Mouse (Mus musculus) neural tube, embryonic 13.5 days (tissue): ENCODE data around the gene Ccpg1os. TPM values are rescaled to one million over a fixed set of nuclear protein-coding genes. Genes with fewer than 3 reads are reported as not detected.

Experiments used
- ATAC-seq: fragments of 200-750 bp; cut with Nextera tagmentation; 2 replicates; pipeline ENCODE4 v1.8.0; 2017; ENCODE audit warnings: low read depth, mild to moderate bottlenecking, moderate TSS enrichment, moderate library complexity
- H3K27ac ChIP-seq: fragments of 300-500 bp; sonication (generic); replicated peaks from 2 replicates; pipeline ENCODE4 v1.5.1; 2015; ENCODE audit warnings: moderate library complexity, mild to moderate bottlenecking, inconsistent platforms
- H3K27me3 ChIP-seq: fragments of 300-500 bp; sonication (generic); 2 replicates; pipeline ENCODE4 v1.6.1; 2015; ENCODE audit warnings: mild to moderate bottlenecking, inconsistent platforms
- H3K36me3 ChIP-seq: fragments of 300-500 bp; sonication (generic); 2 replicates; pipeline ENCODE4 v1.6.1; 2015; ENCODE audit warnings: mild to moderate bottlenecking, inconsistent platforms
- H3K4me1 ChIP-seq: fragments of 300-500 bp; sonication (generic); replicated peaks from 2 replicates; pipeline ENCODE4 v1.6.1; 2015; ENCODE audit warnings: inconsistent platforms
- H3K4me2 ChIP-seq: fragments of 300-500 bp; sonication (generic); 2 replicates; pipeline ENCODE4 v1.6.1; 2015; ENCODE audit warnings: inconsistent platforms, mild to moderate bottlenecking, moderate library complexity
- H3K4me3 ChIP-seq: fragments of 300-500 bp; sonication (generic); 2 replicates; pipeline ENCODE4 v1.5.1; 2015; ENCODE audit warnings: mild to moderate bottlenecking, inconsistent platforms
- H3K9ac ChIP-seq: fragments of 300-500 bp; sonication (generic); 2 replicates; pipeline ENCODE4 v1.6.1; 2015; ENCODE audit warnings: moderate library complexity, mild to moderate bottlenecking, inconsistent platforms
- H3K9me3 ChIP-seq: fragments of 300-500 bp; sonication (generic); 2 replicates; pipeline ENCODE4 v1.6.1; 2016; ENCODE audit warnings: inconsistent platforms
- WGBS: fragments of 180-500 bp; shearing (Covaris S2); methylation state at CpG from one replicate; pipeline ENCODE4 v1.1.7; 2015; 5-methylcytosine and 5-hydroxymethylcytosine counted together
- polyA plus RNA-seq: library from polyadenylated mRNA; unstranded; fragments of >200 nt; fragmentation: Nextera tagmentation; extraction: Ambion mirVana; gene quantifications from 2 replicates; pipeline ENCODE4 v1.2.1, GENCODE M21; 2015

The Ccpg1os gene
- polyA plus RNA-seq, 1 experiment from 2014 or later = 28.5 TPM

DNA sequence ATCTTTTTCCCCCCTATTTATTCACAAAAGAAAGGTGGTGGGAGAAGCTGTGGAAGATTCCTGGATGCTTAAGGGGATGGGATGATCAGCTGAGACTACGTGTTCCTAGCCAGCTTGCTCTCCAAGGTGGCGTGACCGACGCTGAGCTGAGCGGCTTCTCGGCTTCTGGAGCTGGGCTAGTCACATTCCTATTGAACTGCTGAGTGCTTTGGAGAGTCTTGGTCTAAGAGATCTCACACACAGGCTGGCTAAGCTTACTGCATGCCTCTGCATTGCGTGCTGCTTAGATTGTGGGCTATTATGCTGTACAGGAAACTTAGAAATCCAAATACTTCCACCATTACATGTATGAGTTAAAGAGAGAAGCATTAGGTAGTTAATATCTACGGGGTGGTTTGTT lies 18.9 kb upstream of the Ccpg1os start:
- no peak overlapping the region for H3K4me3 ChIP-seq
- no peaks in the 10 kb centered on the region for H3K27me3 ChIP-seq
- no peak overlapping the region for H3K9ac ChIP-seq
- H3K36me3 ChIP-seq = peaks cover 67% of the 10 kb centered on the region
- no peak overlapping the region for H3K4me2 ChIP-seq
- H3K4me1 ChIP-seq = no peaks in the 10 kb centered on the region
- no peak overlapping the region for H3K27ac ChIP-seq
- WGBS = 87% methylated on average over 8 of the region's 8 CpGs
- no peaks in the 10 kb centered on the region for H3K9me3 ChIP-seq
- ATAC-seq = no peak

DNA sequence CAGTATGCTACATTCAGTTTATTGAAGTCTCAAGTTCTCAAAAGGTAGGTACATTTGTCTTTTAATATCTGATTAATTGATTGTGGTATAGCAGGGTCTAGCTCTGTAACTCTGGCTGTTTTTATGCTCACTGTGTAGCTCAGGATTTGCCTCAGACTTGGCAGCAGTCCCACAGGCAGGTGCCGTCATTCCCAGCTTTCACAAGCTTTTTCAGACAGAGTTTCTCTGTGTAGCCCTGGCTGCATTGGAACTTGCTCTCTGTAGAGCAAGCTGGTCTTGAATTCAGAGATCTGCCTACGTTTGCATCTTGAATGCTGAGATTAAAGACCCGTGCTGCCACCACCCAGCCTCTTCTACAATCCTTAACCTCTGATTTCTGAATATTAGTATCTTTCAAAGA lies 17.0 kb upstream of the Ccpg1os start:
- Histone ChIP-seq H3K4me2 (no peak overlapping the region), H3K36me3 (peaks cover 58% of the 10 kb centered on the region), H3K27ac (no peak overlapping the region), H3K4me3 (no peak overlapping the region), H3K4me1 (no peaks in the 10 kb centered on the region), H3K9ac (no peak overlapping the region), H3K9me3 (no peaks in the 10 kb centered on the region), H3K27me3 (no peaks in the 10 kb centered on the region)
- 70% methylated on average over 3 of the region's 3 CpGs for WGBS
- no peak for ATAC-seq

DNA sequence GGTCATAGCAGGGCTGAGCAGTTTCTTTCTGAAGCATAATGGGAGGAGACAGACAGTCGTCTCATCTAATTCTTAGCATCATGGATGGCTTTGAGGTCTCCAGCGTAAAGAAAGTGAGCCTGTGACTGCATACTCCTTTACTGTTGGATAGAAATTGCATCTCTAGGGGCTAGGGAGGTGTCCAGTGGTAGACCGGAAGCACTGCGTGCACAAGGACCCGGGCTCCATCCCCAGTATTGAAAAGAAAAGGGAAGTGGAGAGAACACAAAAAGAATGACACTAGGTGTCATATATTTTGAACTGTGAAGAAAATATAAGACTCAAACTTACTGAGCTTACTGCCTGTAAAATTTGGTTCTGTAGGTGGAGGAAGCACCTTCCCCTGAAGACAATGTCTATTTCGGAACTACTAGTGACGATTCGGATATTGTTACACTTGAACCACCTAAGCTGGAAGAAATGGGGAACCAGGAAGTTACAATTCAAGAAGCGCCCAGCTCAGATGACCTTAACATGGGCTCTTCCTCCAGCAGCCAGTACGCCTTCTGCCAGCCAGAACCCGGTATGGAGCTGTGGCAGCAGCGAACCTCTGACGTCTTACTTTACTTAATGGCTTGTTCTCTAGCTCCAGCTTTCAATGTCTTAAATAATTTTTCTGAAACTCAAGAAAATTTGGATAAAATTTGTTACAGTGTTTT lies 16.3 kb upstream of the Ccpg1os start:
- 88% methylated on average over 13 of the region's 13 CpGs for WGBS
- H3K4me3 ChIP-seq = no peak overlapping the region
- H3K9ac ChIP-seq = no peak overlapping the region
- H3K27ac ChIP-seq = no peak overlapping the region
- H3K4me1 ChIP-seq = no peaks in the 10 kb centered on the region
- H3K4me2 ChIP-seq = no peak overlapping the region
- H3K36me3 ChIP-seq = peaks cover 51% of the 10 kb centered on the region
- no peaks in the 10 kb centered on the region for H3K27me3 ChIP-seq
- H3K9me3 ChIP-seq = no peaks in the 10 kb centered on the region
- no peak for ATAC-seq

DNA sequence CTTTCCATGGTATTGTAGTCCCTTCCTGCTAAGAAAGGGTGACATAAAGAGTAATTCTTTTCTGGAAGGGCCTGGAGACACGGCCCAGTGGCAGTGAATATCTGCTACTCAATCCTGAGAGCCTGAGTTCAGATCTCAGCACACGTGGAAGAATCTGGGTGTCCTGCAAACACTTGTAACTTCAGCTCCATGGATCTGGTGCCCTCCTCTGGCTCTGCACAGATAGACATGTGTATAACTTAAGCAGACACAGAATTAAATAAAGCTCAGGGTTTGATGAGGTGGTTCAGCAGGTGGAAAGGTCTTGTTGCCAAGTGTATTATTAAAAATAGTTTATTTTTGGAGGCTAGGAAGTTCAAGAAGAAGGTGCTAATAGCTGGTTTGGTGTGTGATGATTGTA lies 15.3 kb upstream of the Ccpg1os start:
- Histone ChIP-seq H3K27ac (no peak overlapping the region), H3K27me3 (no peaks in the 10 kb centered on the region), H3K36me3 (peaks cover 42% of the 10 kb centered on the region), H3K9ac (no peak overlapping the region), H3K4me1 (no peaks in the 10 kb centered on the region), H3K9me3 (no peaks in the 10 kb centered on the region), H3K4me3 (no peak overlapping the region), H3K4me2 (no peak overlapping the region)
- no peak for ATAC-seq
- WGBS = 71% methylated on average over 2 of the region's 2 CpGs

DNA sequence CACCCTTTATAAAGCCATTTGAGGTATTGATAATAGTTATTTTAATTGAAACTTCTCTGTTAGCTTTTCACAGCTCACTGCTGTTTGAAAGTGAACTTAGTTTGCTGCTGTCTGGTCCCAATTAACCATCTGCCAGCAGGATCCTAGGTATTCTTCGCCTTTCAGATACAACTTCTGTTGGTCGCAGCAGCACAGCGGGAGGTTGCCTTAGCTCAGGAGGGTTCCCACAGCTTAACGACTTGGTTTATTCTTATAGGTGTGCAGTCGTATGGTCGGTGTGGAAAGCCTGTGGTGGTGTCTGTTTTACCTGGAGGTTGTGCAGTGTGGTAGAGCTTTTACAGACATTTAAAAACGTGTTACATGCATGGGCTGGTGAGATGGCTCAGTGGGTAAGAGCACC lies 11.6 kb upstream of the Ccpg1os start:
- Histone ChIP-seq H3K27ac (no peak overlapping the region), H3K4me2 (no peak overlapping the region), H3K27me3 (no peaks in the 10 kb centered on the region), H3K4me3 (no peak overlapping the region), H3K9me3 (no peaks in the 10 kb centered on the region), H3K36me3 (peaks cover 21% of the 10 kb centered on the region), H3K9ac (no peak overlapping the region), H3K4me1 (no peaks in the 10 kb centered on the region)
- WGBS = 60% methylated on average over 7 of the region's 7 CpGs
- no peak for ATAC-seq

DNA sequence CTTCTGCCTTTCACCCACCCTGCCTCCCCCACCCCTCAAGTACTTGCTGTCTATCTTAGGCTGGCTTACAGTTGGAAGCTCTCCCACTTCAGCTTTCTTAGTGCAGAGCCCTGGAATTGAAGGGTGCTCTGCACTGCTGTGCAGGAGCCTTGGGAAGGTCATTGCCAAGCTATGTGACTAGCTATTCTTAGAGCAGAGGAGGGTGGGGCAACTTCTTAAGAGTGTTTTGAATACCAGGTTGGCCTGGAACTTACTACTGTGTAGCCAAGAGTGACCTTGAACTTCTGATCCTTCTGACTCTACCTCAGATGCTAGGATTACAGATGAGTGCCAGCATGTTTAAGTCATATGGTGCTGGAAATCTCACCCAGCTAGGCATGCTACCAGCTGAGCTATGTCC lies 11.0 kb upstream of the Ccpg1os start:
- no peak overlapping the region for H3K4me2 ChIP-seq
- H3K4me3 ChIP-seq = no peak overlapping the region
- no peaks in the 10 kb centered on the region for H3K4me1 ChIP-seq
- H3K36me3 ChIP-seq = peaks cover 15% of the 10 kb centered on the region
- H3K27ac ChIP-seq = no peak overlapping the region
- no peak for ATAC-seq
- no peak overlapping the region for H3K9ac ChIP-seq
- no peaks in the 10 kb centered on the region for H3K27me3 ChIP-seq
- no peaks in the 10 kb centered on the region for H3K9me3 ChIP-seq

DNA sequence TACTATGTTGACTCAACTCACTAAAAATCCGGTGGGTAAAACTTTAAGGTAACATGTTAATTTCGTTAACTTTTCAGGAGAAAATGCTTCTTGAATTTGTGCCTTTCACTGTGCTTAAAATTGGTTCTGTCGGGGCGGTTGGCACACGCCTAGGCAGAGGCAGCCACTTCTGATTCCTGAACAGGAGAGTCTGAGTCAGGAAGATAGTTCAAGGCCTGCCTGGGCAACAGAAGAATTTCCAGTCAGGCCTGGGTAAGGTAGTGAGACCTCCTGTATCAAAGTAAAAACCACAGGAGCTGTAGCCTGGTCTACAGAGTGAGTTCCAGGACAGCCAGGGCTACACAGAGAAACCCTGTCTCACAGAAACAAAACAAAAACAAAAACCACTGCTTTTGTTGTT lies 7.4 kb upstream of the Ccpg1os start:
- no peak overlapping the region for H3K4me2 ChIP-seq
- ATAC-seq = no peak
- H3K27ac ChIP-seq = no peak overlapping the region
- no peaks in the 10 kb centered on the region for H3K9me3 ChIP-seq
- 0 out of 2 replicates have a peak, but pooled peaks cover 3% of the 10 kb centered on the region for H3K36me3 ChIP-seq
- H3K4me1 ChIP-seq = no peaks in the 10 kb centered on the region
- no peaks in the 10 kb centered on the region for H3K27me3 ChIP-seq
- no peak overlapping the region for H3K4me3 ChIP-seq
- WGBS = 91% methylated on average over 5 of the region's 5 CpGs
- H3K9ac ChIP-seq = no peak overlapping the region

DNA sequence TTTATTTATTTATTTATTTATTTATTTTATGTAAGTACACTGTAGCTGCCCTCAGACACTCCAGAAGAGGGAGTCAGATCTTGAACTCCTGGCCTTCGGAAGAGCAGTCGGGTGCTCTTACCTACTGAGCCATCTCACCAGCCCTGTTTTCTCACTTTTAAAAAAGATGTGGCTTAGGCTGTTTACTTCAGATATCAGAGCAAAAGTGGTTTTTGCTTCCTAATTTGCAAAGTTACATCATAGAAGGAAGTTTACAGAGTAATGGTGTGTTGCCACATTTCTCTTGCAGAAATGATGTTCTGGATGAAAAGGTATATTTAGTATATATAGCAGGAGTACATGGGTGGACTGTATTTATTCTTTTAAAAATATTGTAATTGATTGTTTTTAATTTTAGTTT lies 6.2 kb upstream of the Ccpg1os start:
- Histone ChIP-seq H3K4me3 (no peak overlapping the region), H3K36me3 (no peaks in the 10 kb centered on the region), H3K4me2 (no peak overlapping the region), H3K4me1 (peaks cover 9% of the 10 kb centered on the region), H3K9ac (no peak overlapping the region), H3K27ac (no peak overlapping the region), H3K9me3 (no peaks in the 10 kb centered on the region), H3K27me3 (no peaks in the 10 kb centered on the region)
- no peak for ATAC-seq
- 95% methylated on average over 2 of the region's 2 CpGs for WGBS

DNA sequence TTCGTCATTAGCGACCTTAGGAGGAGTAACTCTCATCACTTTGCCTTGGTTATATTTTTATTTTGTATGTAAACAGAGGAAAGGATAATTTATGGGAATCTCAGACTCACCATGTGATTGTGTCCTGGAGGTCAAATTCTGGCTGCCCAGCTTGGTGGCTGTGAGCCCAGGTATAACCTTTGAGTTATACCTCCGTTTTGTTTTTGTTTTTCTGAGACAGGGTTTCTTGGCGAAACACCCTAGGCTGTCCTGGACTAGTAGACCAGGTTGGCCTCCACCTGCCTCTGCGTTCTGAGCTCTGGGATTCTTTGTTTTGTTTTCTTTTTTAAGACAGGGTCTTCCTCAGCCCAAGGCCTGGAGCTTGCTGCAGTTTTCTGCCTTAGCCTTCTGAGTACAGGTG lies 3.5 kb upstream of the Ccpg1os start:
- H3K4me2 ChIP-seq = no peak overlapping the region
- no peaks in the 10 kb centered on the region for H3K9me3 ChIP-seq
- no peak overlapping the region for H3K4me3 ChIP-seq
- no peak overlapping the region for H3K27ac ChIP-seq
- ATAC-seq = no peak
- no peaks in the 10 kb centered on the region for H3K36me3 ChIP-seq
- H3K9ac ChIP-seq = no peak overlapping the region
- WGBS = 80% methylated on average over 5 of the region's 5 CpGs
- H3K27me3 ChIP-seq = no peaks in the 10 kb centered on the region
- peaks cover 23% of the 10 kb centered on the region for H3K4me1 ChIP-seq

DNA sequence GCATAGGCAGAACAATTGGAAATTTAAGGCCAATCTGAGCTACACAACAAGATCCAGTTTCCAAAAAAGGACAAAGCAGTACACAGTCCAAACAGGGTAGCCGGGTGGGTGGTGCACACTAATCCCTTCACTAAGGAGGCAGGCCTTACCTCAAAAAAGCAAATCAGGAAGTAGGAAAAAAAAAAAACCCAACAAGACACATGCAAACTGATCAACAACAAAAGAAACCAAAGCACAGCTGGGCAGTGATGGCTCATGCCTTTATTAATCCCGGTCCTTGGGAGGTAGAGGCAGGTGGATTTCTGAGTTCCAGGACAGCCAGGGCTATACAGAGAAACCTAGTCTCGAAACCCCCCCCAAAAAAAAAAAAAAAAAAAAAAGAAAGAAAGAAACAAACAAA lies 2.5 kb upstream of the Ccpg1os start:
- no peak overlapping the region for H3K9ac ChIP-seq
- H3K36me3 ChIP-seq = no peaks in the 10 kb centered on the region
- H3K4me3 ChIP-seq = no peak overlapping the region
- H3K27me3 ChIP-seq = no peaks in the 10 kb centered on the region
- H3K9me3 ChIP-seq = no peaks in the 10 kb centered on the region
- 69% methylated on average over 3 of the region's 3 CpGs for WGBS
- no peak for ATAC-seq
- no peak overlapping the region for H3K4me2 ChIP-seq
- peaks cover 23% of the 10 kb centered on the region for H3K4me1 ChIP-seq
- no peak overlapping the region for H3K27ac ChIP-seq

DNA sequence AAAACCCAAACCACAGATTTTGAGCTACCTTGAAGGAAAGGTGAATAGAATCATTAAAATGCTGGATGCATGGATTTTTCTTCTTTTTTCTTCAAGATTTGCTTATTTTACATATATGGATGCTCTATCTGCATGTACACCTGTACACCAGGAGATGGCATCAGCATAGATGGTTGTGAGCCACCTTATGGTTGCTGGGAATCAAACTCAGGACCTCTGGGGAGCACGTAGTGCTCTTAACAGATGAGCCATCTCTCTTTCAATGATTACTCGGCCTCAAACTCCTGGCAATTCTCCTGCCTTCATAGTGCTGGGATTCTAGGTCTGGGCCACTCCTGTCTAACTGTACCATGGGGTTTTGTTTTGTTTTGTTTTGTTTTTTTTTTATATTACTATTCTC lies 2.1 kb downstream of the Ccpg1os start:
- no peak overlapping the region for H3K4me3 ChIP-seq
- no peak for ATAC-seq
- H3K9me3 ChIP-seq = no peaks in the 10 kb centered on the region
- no peak overlapping the region for H3K4me2 ChIP-seq
- no peaks in the 10 kb centered on the region for H3K36me3 ChIP-seq
- H3K27ac ChIP-seq = no peak overlapping the region
- H3K27me3 ChIP-seq = no peaks in the 10 kb centered on the region
- no peak overlapping the region for H3K9ac ChIP-seq
- H3K4me1 ChIP-seq = peaks cover 23% of the 10 kb centered on the region
- 66% methylated on average over 2 of the region's 2 CpGs for WGBS

DNA sequence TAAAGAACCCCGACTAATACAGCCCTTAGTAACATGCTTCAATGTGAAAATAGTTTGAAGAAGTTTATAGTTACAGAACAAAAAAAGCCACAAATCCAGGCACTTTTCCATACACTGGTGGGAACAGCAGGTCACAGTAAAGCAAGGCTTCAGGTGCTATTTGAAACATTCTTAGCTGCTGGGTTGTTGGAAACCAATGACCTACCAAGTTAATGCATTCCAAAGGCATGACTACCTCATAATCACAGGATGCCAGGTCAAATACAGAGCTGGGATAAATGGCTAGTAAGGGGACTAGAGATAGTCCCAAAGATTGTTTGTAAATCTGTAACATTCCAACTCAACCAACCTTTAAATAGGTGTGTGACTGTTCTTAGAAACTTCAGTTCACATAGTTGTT lies 9.9 kb downstream of the Ccpg1os start:
- Histone ChIP-seq H3K9ac (no peak overlapping the region), H3K4me2 (no peak overlapping the region), H3K27me3 (no peaks in the 10 kb centered on the region), H3K27ac (no peak overlapping the region), H3K9me3 (no peaks in the 10 kb centered on the region), H3K36me3 (no peaks in the 10 kb centered on the region), H3K4me1 (no peaks in the 10 kb centered on the region), H3K4me3 (no peak overlapping the region)
- whole genome bisulfite sequencing = 89% methylated on average over 1 of the region's 1 CpGs
- ATAC-seq = no peak

DNA sequence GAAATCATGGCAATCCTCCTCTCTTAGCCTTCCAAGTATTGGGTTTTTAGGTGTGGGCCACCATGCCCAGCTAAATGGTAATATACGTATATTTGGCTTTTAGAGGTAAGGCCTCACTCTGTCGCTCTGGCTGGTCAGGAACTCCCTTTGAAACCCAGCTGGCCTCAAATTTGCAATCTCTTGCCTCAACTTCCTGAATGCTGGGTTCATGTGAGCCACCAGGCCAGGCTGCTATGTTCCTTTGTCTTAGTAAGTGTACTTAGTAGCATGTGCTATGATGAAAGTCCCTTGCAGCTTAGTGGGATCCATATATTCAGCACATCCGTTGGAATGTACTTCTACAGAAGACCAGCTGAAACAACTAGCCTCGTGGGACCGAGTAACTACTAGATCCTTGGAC lies 10.4 kb downstream of the Ccpg1os start:
- Histone ChIP-seq H3K4me2 (no peak overlapping the region), H3K4me3 (no peak overlapping the region), H3K36me3 (no peaks in the 10 kb centered on the region), H3K9ac (no peak overlapping the region), H3K4me1 (no peaks in the 10 kb centered on the region), H3K9me3 (no peaks in the 10 kb centered on the region), H3K27me3 (no peaks in the 10 kb centered on the region), H3K27ac (no peak overlapping the region)
- 92% methylated on average over 5 of the region's 5 CpGs for WGBS
- no peak for ATAC-seq
